In genomic region chr5:120566101-120566500, GRCm38 (mm10) we compare ENCODE assay signal across 8 mouse cellular contexts. TPM values are rescaled to one million over a fixed set of nuclear protein-coding genes. Genes with fewer than 3 reads are reported as not detected.
DNase-seq lines count a peak whose midpoint lies in the region; ATAC-seq and TF ChIP-seq lines count a peak whose summit lies in the region.

No protein-coding gene starts in this region.

- peak; percentile 66 for DNase-seq in left cerebral cortex, postnatal 14 days (ENCODE audit: low spot score in 2 of 2)
- no peak for DNase-seq in left cerebral cortex, adult 18-20 months (ENCODE audit: low spot score in 2 of 2)
- peak; percentile 96 for DNase-seq in cerebellum, adult 11-12 months
- DNase-seq in heart, adult 2 months: peak in 1 of 2 experiments; percentile 44
- peak; percentile 89 for DNase-seq in kidney, adult 2 months
- no peak for DNase-seq in spleen, postnatal 36 days (ENCODE audit: low spot score in 2 of 2)
- no peak for DNase-seq in c-Kit-positive CD71-positive TER-119-positive erythroid progenitor cells, embryonic 14.5 days (ENCODE audit: low spot score)

- no peak overlapping the region for H3K4me3 ChIP-seq in heart, adult 2 months
- H3K4me3 ChIP-seq in kidney, adult 2 months (ENCODE audit: insufficient read depth, low read depth, low read length): no peak overlapping the region
- H3K4me3 ChIP-seq in midbrain, embryonic 12.5 days: no peak overlapping the region

- no peaks in the 10 kb centered on the region for H3K9me3 ChIP-seq in midbrain, embryonic 12.5 days

- 55% methylated on average over 5 of the region's 5 CpGs for WGBS in heart, adult 2 months
- 36% methylated on average over 5 of the region's 5 CpGs for WGBS in kidney, adult 2 months
- WGBS in midbrain, embryonic 12.5 days: 30% methylated on average over 5 of the region's 5 CpGs

- no peak overlapping the region for H3K4me2 ChIP-seq in midbrain, embryonic 12.5 days (replicated peaks)

- H3K9ac ChIP-seq in heart, adult 2 months (ENCODE audit: low read depth, low read length): no peak overlapping the region
- no peak overlapping the region for H3K9ac ChIP-seq in midbrain, embryonic 12.5 days (replicated peaks)

- H3K27ac ChIP-seq in heart, adult 2 months: peak overlapping the region; percentile 83
- peak overlapping the region; percentile 66 for H3K27ac ChIP-seq in kidney, adult 2 months (ENCODE audit: insufficient read depth, low read depth, low read length)
- H3K27ac ChIP-seq in midbrain, embryonic 12.5 days (replicated peaks): peak overlapping the region; percentile 78

- peak; percentile 48 for ATAC-seq in midbrain, embryonic 12.5 days (ENCODE audit: low FRiP score, low read depth)

- no peaks in the 10 kb centered on the region for H3K79me2 ChIP-seq in heart, adult 2 months (replicated peaks; ENCODE audit: control insufficient read depth, insufficient read depth, low read length)

- no peaks in the 10 kb centered on the region; the same call in 1 of the 2 replicates for H3K36me3 ChIP-seq in heart, adult 2 months (ENCODE audit: control insufficient read depth, insufficient read depth, low read length)
- no peaks in the 10 kb centered on the region for H3K36me3 ChIP-seq in kidney, adult 2 months (ENCODE audit: control insufficient read depth, insufficient read depth, low read length)
- no peaks in the 10 kb centered on the region for H3K36me3 ChIP-seq in midbrain, embryonic 12.5 days

- TF ChIP-seq CTCF in heart, adult 2 months (IDR thresholded peaks at IDR 0.05): no peak
- TF ChIP-seq CTCF in kidney, adult 2 months (conservative IDR thresholded peaks at IDR 0.05; ENCODE audit: insufficient read depth, insufficient read length, low read depth, low read length): no peak

- TF ChIP-seq POLR2A in heart, adult 2 months (IDR thresholded peaks at IDR 0.05; ENCODE audit: insufficient read depth, low read depth, low read length): no peak
- no peak for TF ChIP-seq POLR2A in kidney, adult 2 months (IDR thresholded peaks at IDR 0.05; ENCODE audit: low read depth, low read length)

- H3K27me3 ChIP-seq in heart, adult 2 months (ENCODE audit: control insufficient read depth, insufficient read depth, low read length): no peaks in the 10 kb centered on the region
- no peaks in the 10 kb centered on the region for H3K27me3 ChIP-seq in kidney, adult 2 months (replicated peaks; ENCODE audit: control insufficient read depth, insufficient read depth, low read length)
- no peaks in the 10 kb centered on the region for H3K27me3 ChIP-seq in midbrain, embryonic 12.5 days

- peaks cover 44% of the 10 kb centered on the region for H3K4me1 ChIP-seq in heart, adult 2 months (ENCODE audit: control insufficient read depth, insufficient read depth, low read length)
- peaks cover 75% of the 10 kb centered on the region for H3K4me1 ChIP-seq in kidney, adult 2 months (ENCODE audit: control insufficient read depth, insufficient read depth, low read length)
- peaks cover 71% of the 10 kb centered on the region for H3K4me1 ChIP-seq in midbrain, embryonic 12.5 days

- intact Hi-C loops in left cerebral cortex, postnatal 14 days (cut with DNase I): no loop called here
- intact Hi-C loops in heart, adult 2 months (cut with DNase I): loop anchor here (2.0 kb wide), 1 partner anchor 17 kb away; no protein-coding TSS in a partner anchor

- TF ChIP-seq EP300 in heart, adult 2 months (IDR thresholded peaks at IDR 0.05; ENCODE audit: insufficient read depth, low read depth, low read length): no peak

RNA-seq across cellular contexts. Expression of gene Tpcn1, which starts 22.4 kb away (rescaled TPM):
- total RNA-seq in left cerebral cortex, postnatal 14 days (2021): 10 to 100 TPM; 47.7 to 50.0 TPM
- 10 to 100 TPM; 34.9 to 35.8 TPM for total RNA-seq in left cerebral cortex, adult 18-20 months (2021)
- 10 to 100 TPM; 30.7 to 35.1 TPM for total RNA-seq in heart, adult 2 months (2021)
- 53.7 and 59.7 TPM in 2 replicates for polyA plus RNA-seq in heart, adult 2 months (2012; rRNA removed)
- polyA plus RNA-seq in kidney, adult 2 months (2012; rRNA removed): 200 and 216 TPM in 2 replicates
- 12.9 and 14.2 TPM in 2 replicates for polyA plus RNA-seq in midbrain, embryonic 12.5 days (2016; fragmentation: Nextera tagmentation; extraction: Ambion mirVana)

RNA-seq across cellular contexts. Expression of gene Iqcd, which starts 22.7 kb away (rescaled TPM):
- under 1 TPM; 0.22 to 0.59 TPM for total RNA-seq in left cerebral cortex, postnatal 14 days (2021)
- 1 to 10 TPM in 1 of 2 experiments, under 1 TPM in 1; 0.70 to 1.3 TPM for total RNA-seq in left cerebral cortex, adult 18-20 months (2021)
- not detected for total RNA-seq in heart, adult 2 months (2021)
- 0.14 and 0.20 TPM in 2 replicates for polyA plus RNA-seq in heart, adult 2 months (2012; rRNA removed)
- 2.1 and 2.5 TPM in 2 replicates for polyA plus RNA-seq in kidney, adult 2 months (2012; rRNA removed)
- 0.60 and 1.7 TPM in 2 replicates for polyA plus RNA-seq in midbrain, embryonic 12.5 days (2016; fragmentation: Nextera tagmentation; extraction: Ambion mirVana)

RNA-seq across cellular contexts. Expression of gene Rita1, which starts 46.3 kb away (rescaled TPM):
- 10 to 100 TPM; 31.5 to 32.4 TPM for total RNA-seq in left cerebral cortex, postnatal 14 days (2021)
- total RNA-seq in left cerebral cortex, adult 18-20 months (2021): 10 to 100 TPM; 28.7 to 31.0 TPM
- 10 to 100 TPM; 14.2 to 16.0 TPM for total RNA-seq in heart, adult 2 months (2021)
- 15.3 and 21.7 TPM in 2 replicates for polyA plus RNA-seq in heart, adult 2 months (2012; rRNA removed)
- 25.2 and 32.1 TPM in 2 replicates for polyA plus RNA-seq in kidney, adult 2 months (2012; rRNA removed)
- 15.5 and 16.0 TPM in 2 replicates for polyA plus RNA-seq in midbrain, embryonic 12.5 days (2016; fragmentation: Nextera tagmentation; extraction: Ambion mirVana)

RNA-seq across cellular contexts. Expression of gene Ddx54, which starts 46.4 kb away (rescaled TPM):
- 10 to 100 TPM; 44.5 to 48.0 TPM for total RNA-seq in left cerebral cortex, postnatal 14 days (2021)
- total RNA-seq in left cerebral cortex, adult 18-20 months (2021): 10 to 100 TPM; 34.0 to 41.6 TPM
- 10 to 100 TPM; 21.4 to 22.5 TPM for total RNA-seq in heart, adult 2 months (2021)
- polyA plus RNA-seq in heart, adult 2 months (2012; rRNA removed): 16.2 and 18.2 TPM in 2 replicates
- polyA plus RNA-seq in kidney, adult 2 months (2012; rRNA removed): 29.3 and 31.6 TPM in 2 replicates
- polyA plus RNA-seq in midbrain, embryonic 12.5 days (2016; fragmentation: Nextera tagmentation; extraction: Ambion mirVana): 51.8 and 53.0 TPM in 2 replicates

RNA-seq across cellular contexts. Expression of gene Slc8b1, which starts 55.1 kb away (rescaled TPM):
- 1 to 10 TPM; 5.2 to 5.4 TPM for total RNA-seq in left cerebral cortex, postnatal 14 days (2021)
- 1 to 10 TPM; 5.8 to 8.1 TPM for total RNA-seq in left cerebral cortex, adult 18-20 months (2021)
- 10 to 100 TPM; 10.0 to 12.2 TPM for total RNA-seq in heart, adult 2 months (2021)
- 13.2 and 16.5 TPM in 2 replicates for polyA plus RNA-seq in heart, adult 2 months (2012; rRNA removed)
- polyA plus RNA-seq in kidney, adult 2 months (2012; rRNA removed): 23.0 and 25.8 TPM in 2 replicates
- 3.1 TPM in 2 replicates for polyA plus RNA-seq in midbrain, embryonic 12.5 days (2016; fragmentation: Nextera tagmentation; extraction: Ambion mirVana)

Comparison
In these comparisons a context has a peak if more than half of its experiments do, and no peak if none do; other contexts are left out.
1. DNase-seq: peak in left cerebral cortex, postnatal 14 days (2 of 2), cerebellum, adult 11-12 months (single experiment) and kidney, adult 2 months (single experiment); none in left cerebral cortex, adult 18-20 months (0 of 2), spleen, postnatal 36 days (0 of 2) and c-Kit-positive CD71-positive TER-119-positive erythroid progenitor cells, embryonic 14.5 days (single experiment).
2. Peak in every context shown above with its lines, with median percentiles within 50 percentile points of each other: H3K27ac ChIP-seq.